Mouse (Mus musculus) lung, adult 2 months (tissue): ENCODE results near the gene Mpo.

Source experiments
- CTCF ChIP-seq: fragments of 200-500 bp; IDR thresholded peaks from 2 replicates; pipeline ENCODE4 v1.5.1; 2011; ENCODE audit warnings: mild to moderate bottlenecking, low read length, control low read depth; ENCODE audit not compliant: insufficient read depth
- POLR2A ChIP-seq: fragments of 200-500 bp; IDR thresholded peaks from 2 replicates; pipeline ENCODE4 v1.6.1; 2011; ENCODE audit warnings: low read depth, mild to moderate bottlenecking, control low read depth, low read length, borderline replicate concordance; ENCODE audit errors: extremely low read depth

GRCm38 (mm10) chr11:87814831-87815230, 21.4 kb downstream of the Mpo start:
- no peak for TF ChIP-seq POLR2A
- no peak for TF ChIP-seq CTCF
